ENCODE assay signal across 27 mouse cellular contexts in the genomic region with DNA sequence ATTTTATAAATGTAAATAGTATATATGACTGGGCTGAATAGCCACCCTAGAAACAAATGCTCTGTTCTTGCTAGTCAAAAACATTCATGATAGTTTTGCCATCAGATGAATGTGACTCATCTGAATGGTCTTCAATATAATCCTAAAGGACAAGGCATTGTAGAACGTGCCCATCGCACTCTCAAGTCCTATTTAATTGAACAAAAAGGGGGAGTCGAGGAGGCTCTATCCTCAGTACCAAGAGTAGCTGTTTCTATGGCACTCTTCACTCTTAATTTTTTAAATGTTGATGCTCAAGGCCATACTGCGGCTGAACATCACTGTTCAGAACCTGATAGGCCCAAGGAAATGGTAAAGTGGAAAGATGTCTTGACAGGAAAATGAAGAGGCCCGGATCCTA. TPM values are rescaled to one million over a fixed set of nuclear protein-coding genes. Genes with fewer than 3 reads are reported as not detected.
DNase-seq lines count a peak whose midpoint lies in the region; ATAC-seq and TF ChIP-seq lines count a peak whose summit lies in the region.
"Had no signal": no experiment of that assay in that cellular context is flagged by ENCODE, and none has a peak within 500 bp of the region (broad histone marks: within the 10 kb centered on the region; RNA-seq: fewer than 3 reads in every experiment).

No protein-coding gene starts in this region.

- WGBS in hindbrain, postnatal 0 days = 88% methylated on average over 5 of the region's 5 CpGs
- WGBS in hindbrain, embryonic 13.5 days = 89% methylated on average over 5 of the region's 5 CpGs
- 86% methylated on average over 5 of the region's 5 CpGs for WGBS in kidney, embryonic 16.5 days

- H3K4me2 ChIP-seq in hindbrain, postnatal 0 days (ENCODE audit: low read depth, low read length) = no peak overlapping the region
- no peak overlapping the region for H3K4me2 ChIP-seq in hindbrain, embryonic 13.5 days
- no peak overlapping the region for H3K4me2 ChIP-seq in kidney, embryonic 16.5 days (replicated peaks; ENCODE audit: low read depth, low read length)
- H3K4me2 ChIP-seq: embryonic facial prominence, embryonic 15.5 days; forebrain, embryonic 15.5 days; heart, embryonic 13.5 days; hindbrain, embryonic 12.5 days had no signal

- H3K36me3 ChIP-seq in hindbrain, postnatal 0 days (ENCODE audit: insufficient read depth, low read length) = no peaks in the 10 kb centered on the region
- no peaks in the 10 kb centered on the region for H3K36me3 ChIP-seq in hindbrain, embryonic 13.5 days
- H3K36me3 ChIP-seq in E14TG2a.4 (ENCODE audit: insufficient read depth, low read length) = no peaks in the 10 kb centered on the region
- H3K36me3 ChIP-seq in ES-E14 (ENCODE audit: control insufficient read depth, insufficient read depth, low read length, poor library complexity, severe bottlenecking) = no peaks in the 10 kb centered on the region
- no peaks in the 10 kb centered on the region for H3K36me3 ChIP-seq in kidney, embryonic 16.5 days (ENCODE audit: insufficient read depth, low read length)
- H3K36me3 ChIP-seq: embryonic facial prominence, embryonic 15.5 days; forebrain, embryonic 15.5 days; hindbrain, embryonic 12.5 days had no signal

- no peak for TF ChIP-seq CTCF in hindbrain, postnatal 0 days (IDR thresholded peaks at IDR 0.05; ENCODE audit: low read depth)
- 0 out of 2 replicates have a peak, but pooled peaks have one; percentile 4 for TF ChIP-seq CTCF in E14TG2a.4 (conservative IDR thresholded peaks at IDR 0.05; ENCODE audit: low read length)

- no peak overlapping the region for H3K9ac ChIP-seq in hindbrain, postnatal 0 days (replicated peaks; ENCODE audit: low read length)
- no peak overlapping the region for H3K9ac ChIP-seq in hindbrain, embryonic 13.5 days
- H3K9ac ChIP-seq in ES-E14 (ENCODE audit: insufficient read depth, low read depth, low read length, poor library complexity, severe bottlenecking) = no peak overlapping the region
- no peak overlapping the region for H3K9ac ChIP-seq in kidney, embryonic 16.5 days (replicated peaks; ENCODE audit: low read length)
- H3K9ac ChIP-seq: embryonic facial prominence, embryonic 15.5 days; forebrain, embryonic 15.5 days; heart, embryonic 13.5 days; hindbrain, embryonic 12.5 days had no signal

- H3K27ac ChIP-seq in hindbrain, postnatal 0 days = no peak overlapping the region
- no peak overlapping the region for H3K27ac ChIP-seq in hindbrain, embryonic 13.5 days
- H3K27ac ChIP-seq in ES-E14 (ENCODE audit: insufficient read depth, low read depth, low read length, poor library complexity, severe bottlenecking) = no peak overlapping the region
- no peak overlapping the region for H3K27ac ChIP-seq in kidney, embryonic 16.5 days (ENCODE audit: low read length)
- H3K27ac ChIP-seq: embryonic facial prominence, embryonic 15.5 days; forebrain, embryonic 15.5 days; gastrocnemius, adult 2 months; heart, embryonic 13.5 days; hindbrain, embryonic 12.5 days had no signal

- H3K4me3 ChIP-seq in hindbrain, postnatal 0 days (ENCODE audit: low read length) = no peak overlapping the region
- H3K4me3 ChIP-seq in hindbrain, embryonic 13.5 days = no peak overlapping the region
- 0 out of 2 replicates have a peak overlapping the region, but pooled peaks have one; percentile 0 for H3K4me3 ChIP-seq in E14TG2a.4 (replicated peaks; ENCODE audit: low read length)
- H3K4me3 ChIP-seq in ES-E14 (ENCODE audit: insufficient read depth in 1 of 2, low read depth in 1 of 2, low read length in 2 of 2, poor library complexity in 1 of 2, severe bottlenecking in 1 of 2) = no peak overlapping the region
- no peak overlapping the region for H3K4me3 ChIP-seq in kidney, embryonic 16.5 days (ENCODE audit: low read length)
- H3K4me3 ChIP-seq: embryonic facial prominence, embryonic 15.5 days; erythroblast, embryonic 14.5 days; forebrain, embryonic 15.5 days; gastrocnemius, adult 2 months; heart, embryonic 13.5 days; hindbrain, embryonic 12.5 days had no signal

- no peak for ATAC-seq in hindbrain, postnatal 0 days
- no peak for ATAC-seq in hindbrain, embryonic 13.5 days (ENCODE audit: low FRiP score)
- no peak for ATAC-seq in kidney, embryonic 16.5 days (ENCODE audit: low FRiP score, low TSS enrichment)
- ATAC-seq: activated CD4-positive, CD25-positive, alpha-beta regulatory T cell, adult 4 months; CD4-positive, CD25-positive, alpha-beta regulatory T cell, adult 4 months; forebrain, embryonic 15.5 days; intestine, embryonic 16.5 days had no signal

- H3K9me3 ChIP-seq in hindbrain, postnatal 0 days (ENCODE audit: low read length) = peaks cover 30% of the 10 kb centered on the region
- H3K9me3 ChIP-seq in hindbrain, embryonic 13.5 days = peaks cover 52% of the 10 kb centered on the region
- peaks cover 85% of the 10 kb centered on the region for H3K9me3 ChIP-seq in E14TG2a.4 (ENCODE audit: low read length)
- peaks cover 38% of the 10 kb centered on the region for H3K9me3 ChIP-seq in ES-E14 (ENCODE audit: control insufficient read depth, insufficient read depth, low read depth, low read length)
- peaks cover 44% of the 10 kb centered on the region for H3K9me3 ChIP-seq in kidney, embryonic 16.5 days (ENCODE audit: low read length)

- H3K4me1 ChIP-seq in hindbrain, postnatal 0 days (ENCODE audit: insufficient read depth, low read length) = no peaks in the 10 kb centered on the region
- no peaks in the 10 kb centered on the region for H3K4me1 ChIP-seq in hindbrain, embryonic 13.5 days (replicated peaks)
- no peaks in the 10 kb centered on the region for H3K4me1 ChIP-seq in E14TG2a.4 (replicated peaks; ENCODE audit: low read depth, low read length)
- H3K4me1 ChIP-seq in ES-E14 (ENCODE audit: control insufficient read depth in 2 of 2, insufficient read depth in 2 of 2, low read length in 2 of 2, poor library complexity in 1 of 2) = no peaks in the 10 kb centered on the region
- no peaks in the 10 kb centered on the region for H3K4me1 ChIP-seq in kidney, embryonic 16.5 days (ENCODE audit: insufficient read depth, low read length)
- H3K4me1 ChIP-seq: embryonic facial prominence, embryonic 15.5 days; forebrain, embryonic 15.5 days; heart, embryonic 13.5 days; hindbrain, embryonic 12.5 days had no signal

- peak; percentile 35 for DNase-seq in hindbrain, postnatal 0 days (ENCODE audit: low spot score)
- DNase-seq in ES-E14 (ENCODE audit: low read depth, low spot score) (peak; percentile 55), adipocyte (ENCODE audit: low spot score) (peak; percentile 28)
- no peak for DNase-seq in heart, adult 18-20 months
- DNase-seq in testis, postnatal 10 days (ENCODE audit: low spot score) = no peak
- DNase-seq: adrenal gland, adult 2 months; adrenal gland, postnatal 25 days; B cell, adult 2 months; cerebellum, adult 18-20 months; cerebellum, adult 9-11 months; cerebellum, postnatal 36 days; gastrocnemius, adult 2 months; gastrocnemius, postnatal 25 days; heart, postnatal 36 days had no signal

- no peaks in the 10 kb centered on the region for H3K27me3 ChIP-seq in hindbrain, postnatal 0 days (ENCODE audit: insufficient read depth, low read length)
- H3K27me3 ChIP-seq in hindbrain, embryonic 13.5 days = no peaks in the 10 kb centered on the region
- no peaks in the 10 kb centered on the region for H3K27me3 ChIP-seq in E14TG2a.4 (ENCODE audit: insufficient read depth, low read length)
- H3K27me3 ChIP-seq in kidney, embryonic 16.5 days (ENCODE audit: insufficient read depth, low read length) = no peaks in the 10 kb centered on the region
- H3K27me3 ChIP-seq: embryonic facial prominence, embryonic 15.5 days; forebrain, embryonic 15.5 days; heart, embryonic 13.5 days; hindbrain, embryonic 12.5 days had no signal

- in situ Hi-C loops in ES-E14 (cut with MboI; ENCODE audit: low sequenced_read_pairs in 2 of 2, unreplicated experiment in 2 of 2) = no loop called here

TF ChIP-seq in ES-E14, 5 proteins besides CTCF, POLR2A, EP300 and RAD21:
- no peak for TF ChIP-seq ZNF384 (IDR thresholded peaks at IDR 0.05; ENCODE audit: low read depth, low read length)
- TF ChIP-seq HCFC1 (IDR thresholded peaks at IDR 0.05; ENCODE audit: borderline replicate concordance, insufficient read depth, low read length) = no peak
- TF ChIP-seq CHD2 (IDR thresholded peaks at IDR 0.05; ENCODE audit: low read depth, low read length) = no peak
- TF ChIP-seq ZC3H11A (IDR thresholded peaks at IDR 0.05; ENCODE audit: borderline replicate concordance, low read depth, low read length) = no peak
- TF ChIP-seq MAFK (IDR thresholded peaks at IDR 0.05; ENCODE audit: insufficient read depth, low read depth, low read length) = no peak

RNA-seq across cellular contexts. Expression of a gene that starts 29.2 kb away (rescaled TPM):
- total RNA-seq in hindbrain, postnatal 0 days (2014; rRNA removed) = not detected in 2 replicates
- not detected in 2 replicates for polyA plus RNA-seq in hindbrain, postnatal 0 days (2015; fragmentation: Nextera tagmentation; extraction: Ambion mirVana)
- polyA plus RNA-seq in hindbrain, embryonic 13.5 days (2015; fragmentation: Nextera tagmentation; extraction: Ambion mirVana) = not detected in 2 replicates
- total RNA-seq in ES-E14 (2012; rRNA removed) = 3.7 TPM in 1 of 2 replicates, not detected in the other
- 0.37 TPM in 1 of 2 replicates, not detected in the other for polyA plus RNA-seq in kidney, embryonic 16.5 days (2015; fragmentation: Nextera tagmentation; extraction: Ambion mirVana)
- not detected for total RNA-seq in heart, adult 18-20 months (2021)
- total RNA-seq: adrenal gland, adult 2 months; adrenal gland, postnatal 25 days; gastrocnemius, adult 2 months; gastrocnemius, postnatal 25 days; granulocyte monocyte progenitor cell, adult 5-6 weeks; heart, postnatal 36 days had no signal
- polyA plus RNA-seq: activated CD4-positive, CD25-positive, alpha-beta regulatory T cell, adult 4 months; adrenal gland, adult 2 months; CD4-positive, CD25-positive, alpha-beta regulatory T cell, adult 4 months; embryonic facial prominence, embryonic 11.5 days; embryonic facial prominence, embryonic 15.5 days; erythroblast, embryonic 14.5 days; forebrain, embryonic 15.5 days; heart, embryonic 13.5 days; hindbrain, embryonic 12.5 days; intestine, embryonic 16.5 days had no signal

Comparison
In these comparisons a context has a peak if more than half of its experiments do, and no peak if none do; other contexts are left out.
1. DNase-seq: peak in hindbrain, postnatal 0 days (single experiment), ES-E14 (single experiment) and adipocyte (single experiment); none in heart, adult 18-20 months (0 of 2) and testis, postnatal 10 days (single experiment).